Mouse (Mus musculus): ENCODE results near the gene Aff1. TPM values are rescaled to one million over a fixed set of nuclear protein-coding genes. Genes with fewer than 3 reads are reported as not detected.

Gene Aff1
- polyA plus RNA-seq, 1 experiment from 2014 or later, result 11.4 TPM

GRCm38 (mm10) chr5:103774703-103775333 lies 82.6 kb downstream of the Aff1 start:
- Histone ChIP-seq H3K27me3 (replicated peaks) (no peaks in the 10 kb centered on the region; the same call in 1 of the 2 replicates), H3K4me1 (replicated peaks) (peaks cover 81% of the 10 kb centered on the region), H3K9me3 (replicated peaks) (no peaks in the 10 kb centered on the region), H3K27ac (ENCODE audit: poor library complexity, severe bottlenecking) (peak overlapping the region; percentile 67), H3K36me3 (no peaks in the 10 kb centered on the region), H3K4me3 (no peak overlapping the region), H3K4me2 (peak overlapping the region; percentile 25), H3K9ac (peak overlapping the region; percentile 34; the same call in 1 of the 2 replicates)
- 17% methylated on average over 11 of the region's 11 CpGs for WGBS
- ATAC-seq (ENCODE audit: insufficient number of reproducible peaks, low FRiP score), result no peak

GRCm38 (mm10) chr5:103775429-103775828 lies 83.3 kb downstream of the Aff1 start:
- Histone ChIP-seq H3K36me3 (no peaks in the 10 kb centered on the region), H3K4me3 (no peak overlapping the region), H3K4me1 (replicated peaks) (peaks cover 79% of the 10 kb centered on the region), H3K9me3 (replicated peaks) (no peaks in the 10 kb centered on the region), H3K9ac (peak overlapping the region; percentile 34; the same call in 1 of the 2 replicates), H3K27me3 (replicated peaks) (no peaks in the 10 kb centered on the region; the same call in 1 of the 2 replicates), H3K27ac (ENCODE audit: poor library complexity, severe bottlenecking) (peak overlapping the region; percentile 67), H3K4me2 (peak overlapping the region; percentile 25)
- no peak for ATAC-seq (ENCODE audit: insufficient number of reproducible peaks, low FRiP score)
- 72% methylated on average over 13 of the region's 13 CpGs for WGBS

GRCm38 (mm10) chr5:103776842-103777241 lies 84.7 kb downstream of the Aff1 start:
- Histone ChIP-seq H3K27ac (ENCODE audit: poor library complexity, severe bottlenecking) (no peak overlapping the region), H3K4me2 (no peak overlapping the region), H3K4me1 (replicated peaks) (peaks cover 75% of the 10 kb centered on the region), H3K9me3 (replicated peaks) (no peaks in the 10 kb centered on the region), H3K9ac (no peak overlapping the region), H3K36me3 (no peaks in the 10 kb centered on the region), H3K27me3 (replicated peaks) (no peaks in the 10 kb centered on the region; the same call in 1 of the 2 replicates), H3K4me3 (no peak overlapping the region)
- ATAC-seq (ENCODE audit: insufficient number of reproducible peaks, low FRiP score), result no peak
- 86% methylated on average over 4 of the region's 4 CpGs for WGBS

- H3K9ac ChIP-seq, result peak overlapping the region; percentile 43
- no peak for ATAC-seq (ENCODE audit: insufficient number of reproducible peaks, low FRiP score)
- H3K36me3 ChIP-seq, result no peaks in the 10 kb centered on the region
- H3K9me3 ChIP-seq (replicated peaks), result no peaks in the 10 kb centered on the region
- WGBS, result 69% methylated on average over 4 of the region's 4 CpGs
- H3K27ac ChIP-seq (ENCODE audit: poor library complexity, severe bottlenecking), result no peak overlapping the region
- H3K4me3 ChIP-seq, result no peak overlapping the region
- no peaks in the 10 kb centered on the region; the same call in 1 of the 2 replicates for H3K27me3 ChIP-seq (replicated peaks)
- peaks cover 69% of the 10 kb centered on the region for H3K4me1 ChIP-seq (replicated peaks)
- H3K4me2 ChIP-seq, result peak overlapping the region; percentile 78
Measured at GRCm38 (mm10) chr5:103777446-103777845, 85.3 kb downstream of the Aff1 start.

- Histone ChIP-seq H3K9me3 (replicated peaks) (no peaks in the 10 kb centered on the region), H3K4me1 (replicated peaks) (peaks cover 59% of the 10 kb centered on the region), H3K9ac (peak overlapping the region; percentile 64), H3K4me2 (peak overlapping the region; percentile 78), H3K27ac (ENCODE audit: poor library complexity, severe bottlenecking) (peak overlapping the region; percentile 64), H3K36me3 (peaks cover 2% of the 10 kb centered on the region), H3K27me3 (replicated peaks) (no peaks in the 10 kb centered on the region; the same call in 1 of the 2 replicates), H3K4me3 (peak overlapping the region; percentile 45)
- WGBS, result 5% methylated on average over 17 of the region's 17 CpGs
- peak; percentile 52; the same call in 1 of the 2 replicates for ATAC-seq (ENCODE audit: insufficient number of reproducible peaks, low FRiP score)
Measured at GRCm38 (mm10) chr5:103778314-103779117, 86.3 kb downstream of the Aff1 start.

GRCm38 (mm10) chr5:103779836-103780235 lies 87.7 kb downstream of the Aff1 start:
- Histone ChIP-seq H3K36me3 (peaks cover 14% of the 10 kb centered on the region), H3K27me3 (replicated peaks) (no peaks in the 10 kb centered on the region; the same call in 1 of the 2 replicates), H3K9ac (no peak overlapping the region), H3K27ac (ENCODE audit: poor library complexity, severe bottlenecking) (no peak overlapping the region), H3K4me1 (replicated peaks) (peaks cover 49% of the 10 kb centered on the region), H3K9me3 (replicated peaks) (no peaks in the 10 kb centered on the region), H3K4me3 (no peak overlapping the region), H3K4me2 (no peak overlapping the region)
- 37% methylated on average over 10 of the region's 10 CpGs for WGBS
- no peak for ATAC-seq (ENCODE audit: insufficient number of reproducible peaks, low FRiP score)

- peaks cover 15% of the 10 kb centered on the region for H3K36me3 ChIP-seq
- no peaks in the 10 kb centered on the region; the same call in 1 of the 2 replicates for H3K27me3 ChIP-seq (replicated peaks)
- no peak overlapping the region for H3K4me2 ChIP-seq
- H3K9me3 ChIP-seq (replicated peaks), result no peaks in the 10 kb centered on the region
- no peak overlapping the region for H3K27ac ChIP-seq (ENCODE audit: poor library complexity, severe bottlenecking)
- ATAC-seq (ENCODE audit: insufficient number of reproducible peaks, low FRiP score), result no peak
- peaks cover 44% of the 10 kb centered on the region for H3K4me1 ChIP-seq (replicated peaks)
- WGBS, result 48% methylated on average over 6 of the region's 6 CpGs
- H3K9ac ChIP-seq, result no peak overlapping the region
- no peak overlapping the region for H3K4me3 ChIP-seq
Measured at GRCm38 (mm10) chr5:103780266-103780665, 88.1 kb downstream of the Aff1 start.

- no peak overlapping the region for H3K9ac ChIP-seq
- H3K27ac ChIP-seq (ENCODE audit: poor library complexity, severe bottlenecking), result no peak overlapping the region
- no peaks in the 10 kb centered on the region for H3K9me3 ChIP-seq (replicated peaks)
- H3K36me3 ChIP-seq, result peaks cover 20% of the 10 kb centered on the region
- no peaks in the 10 kb centered on the region; the same call in 1 of the 2 replicates for H3K27me3 ChIP-seq (replicated peaks)
- 85% methylated on average over 6 of the region's 6 CpGs for WGBS
- peaks cover 39% of the 10 kb centered on the region for H3K4me1 ChIP-seq (replicated peaks)
- ATAC-seq (ENCODE audit: insufficient number of reproducible peaks, low FRiP score), result no peak
- no peak overlapping the region for H3K4me3 ChIP-seq
- no peak overlapping the region for H3K4me2 ChIP-seq
Measured at GRCm38 (mm10) chr5:103780836-103781235, 88.7 kb downstream of the Aff1 start.

GRCm38 (mm10) chr5:103783086-103783668 lies 91.0 kb downstream of the Aff1 start:
- WGBS, result 81% methylated on average over 11 of the region's 11 CpGs
- Histone ChIP-seq H3K27ac (ENCODE audit: poor library complexity, severe bottlenecking) (no peak overlapping the region), H3K9me3 (replicated peaks) (no peaks in the 10 kb centered on the region), H3K4me1 (replicated peaks) (peaks cover 41% of the 10 kb centered on the region), H3K27me3 (replicated peaks) (no peaks in the 10 kb centered on the region), H3K36me3 (peaks cover 23% of the 10 kb centered on the region), H3K9ac (no peak overlapping the region), H3K4me2 (no peak overlapping the region), H3K4me3 (no peak overlapping the region)
- ATAC-seq (ENCODE audit: insufficient number of reproducible peaks, low FRiP score), result no peak

GRCm38 (mm10) chr5:103786096-103786495 lies 93.9 kb downstream of the Aff1 start:
- ATAC-seq (ENCODE audit: insufficient number of reproducible peaks, low FRiP score), result no peak
- Histone ChIP-seq H3K4me3 (no peak overlapping the region), H3K9ac (no peak overlapping the region), H3K4me2 (no peak overlapping the region), H3K27ac (ENCODE audit: poor library complexity, severe bottlenecking) (no peak overlapping the region), H3K36me3 (peaks cover 23% of the 10 kb centered on the region), H3K9me3 (replicated peaks) (no peaks in the 10 kb centered on the region), H3K4me1 (replicated peaks) (peaks cover 30% of the 10 kb centered on the region), H3K27me3 (replicated peaks) (no peaks in the 10 kb centered on the region)
- 65% methylated on average over 10 of the region's 10 CpGs for WGBS

- Histone ChIP-seq H3K27me3 (replicated peaks) (no peaks in the 10 kb centered on the region), H3K36me3 (peaks cover 29% of the 10 kb centered on the region), H3K9me3 (replicated peaks) (no peaks in the 10 kb centered on the region), H3K27ac (ENCODE audit: poor library complexity, severe bottlenecking) (peak overlapping the region; percentile 84; the same call in 1 of the 2 replicates), H3K4me1 (replicated peaks) (peaks cover 30% of the 10 kb centered on the region), H3K4me2 (peak overlapping the region; percentile 48), H3K9ac (no peak overlapping the region), H3K4me3 (no peak overlapping the region)
- no peak for ATAC-seq (ENCODE audit: insufficient number of reproducible peaks, low FRiP score)
- WGBS, result 36% methylated on average over 6 of the region's 6 CpGs
Measured at GRCm38 (mm10) chr5:103788476-103788875, 96.3 kb downstream of the Aff1 start.

All from heart, embryonic 12.5 days (tissue).